In the genomic region with DNA sequence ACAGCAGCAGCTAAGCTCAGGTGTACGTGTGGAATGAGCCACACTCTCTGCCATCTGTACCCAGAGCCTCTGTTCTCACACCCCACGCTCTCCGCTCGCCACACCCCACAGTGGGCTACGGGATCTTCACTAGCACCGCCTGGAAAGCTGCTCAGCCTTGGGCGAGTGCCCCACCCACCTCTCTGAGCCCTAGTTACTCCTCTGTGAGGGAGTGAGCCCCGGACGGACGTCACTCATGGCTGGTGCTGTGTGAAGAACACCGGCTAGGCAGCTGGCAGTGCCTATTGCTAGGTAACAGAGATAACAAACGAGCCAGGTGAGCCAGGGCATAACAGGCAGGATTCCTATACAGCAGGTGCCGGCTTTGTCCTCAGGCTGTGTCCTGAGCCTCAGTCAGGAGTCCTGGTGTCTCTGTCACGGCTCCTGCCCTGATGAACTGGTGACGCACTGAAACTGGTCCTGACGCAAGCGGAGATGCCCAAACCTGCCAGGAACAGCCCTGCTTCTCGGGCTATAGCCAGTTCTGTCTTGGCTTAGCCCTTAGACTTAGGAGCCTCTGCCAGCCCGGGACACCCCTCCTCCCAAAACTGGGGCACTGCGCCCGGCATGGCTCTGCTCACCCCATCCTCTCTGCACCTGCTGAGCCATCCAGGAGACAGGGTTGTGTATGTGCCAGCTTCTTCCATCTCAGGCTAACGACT, we compare ENCODE assay signal across 18 mouse cellular contexts. TPM values are rescaled to one million over a fixed set of nuclear protein-coding genes. Genes with fewer than 3 reads are reported as not detected.
DNase-seq lines count a peak whose midpoint lies in the region; ATAC-seq and TF ChIP-seq lines count a peak whose summit lies in the region.
"Had no signal": no experiment of that assay in that cellular context is flagged by ENCODE, and none has a peak within 500 bp of the region (broad histone marks: within the 10 kb centered on the region; RNA-seq: fewer than 3 reads in every experiment).

No protein-coding gene starts in this region.

- no peaks in the 10 kb centered on the region for H3K9me3 ChIP-seq in embryonic facial prominence, embryonic 14.5 days (ENCODE audit: control insufficient read depth, low read length)
- H3K9me3 ChIP-seq in embryonic facial prominence, embryonic 10.5 days = no peaks in the 10 kb centered on the region
- H3K9me3 ChIP-seq in E14TG2a.4 (ENCODE audit: low read length) = no peaks in the 10 kb centered on the region
- H3K9me3 ChIP-seq in intestine, embryonic 16.5 days (ENCODE audit: control insufficient read depth, low read length) = no peaks in the 10 kb centered on the region
- H3K9me3 ChIP-seq: limb, embryonic 12.5 days; midbrain, embryonic 15.5 days had no signal

- peak; percentile 3; the same call in 1 of the 2 replicates for ATAC-seq in embryonic facial prominence, embryonic 14.5 days (ENCODE audit: low read depth)
- peak; percentile 49 for ATAC-seq in intestine, embryonic 16.5 days
- ATAC-seq: inflammation-experienced regulatory T-cells, adult 6 months; midbrain, embryonic 15.5 days had no signal

- 82% methylated on average over 19 of the region's 22 CpGs for WGBS in embryonic facial prominence, embryonic 14.5 days
- WGBS in embryonic facial prominence, embryonic 10.5 days = 85% methylated on average over 22 of the region's 22 CpGs
- 74% methylated on average over 22 of the region's 22 CpGs for WGBS in intestine, embryonic 16.5 days

- intact Hi-C loops in left cerebral cortex, postnatal 36 days (cut with DNase I) = no loop called here

- no peak overlapping the region for H3K4me3 ChIP-seq in embryonic facial prominence, embryonic 14.5 days (ENCODE audit: low read depth, low read length)
- H3K4me3 ChIP-seq in embryonic facial prominence, embryonic 10.5 days = no peak overlapping the region
- H3K4me3 ChIP-seq in E14TG2a.4 (replicated peaks; ENCODE audit: low read length) = peak overlapping the region; percentile 32
- no peak overlapping the region for H3K4me3 ChIP-seq in intestine, embryonic 16.5 days (ENCODE audit: low read length)
- H3K4me3 ChIP-seq: limb, embryonic 12.5 days; midbrain, embryonic 15.5 days had no signal

- no peaks in the 10 kb centered on the region for H3K27me3 ChIP-seq in embryonic facial prominence, embryonic 14.5 days (replicated peaks; ENCODE audit: control insufficient read depth, insufficient read depth, low read length)
- H3K27me3 ChIP-seq in embryonic facial prominence, embryonic 10.5 days (replicated peaks; ENCODE audit: low read depth, poor library complexity, severe bottlenecking) = no peaks in the 10 kb centered on the region
- no peaks in the 10 kb centered on the region for H3K27me3 ChIP-seq in E14TG2a.4 (ENCODE audit: insufficient read depth, low read length)
- no peaks in the 10 kb centered on the region for H3K27me3 ChIP-seq in intestine, embryonic 16.5 days (replicated peaks; ENCODE audit: control insufficient read depth, insufficient read depth, low read length)
- H3K27me3 ChIP-seq: limb, embryonic 12.5 days; midbrain, embryonic 15.5 days had no signal

- peaks cover 25% of the 10 kb centered on the region for H3K4me1 ChIP-seq in embryonic facial prominence, embryonic 14.5 days (ENCODE audit: control insufficient read depth, insufficient read depth, low read length)
- H3K4me1 ChIP-seq in embryonic facial prominence, embryonic 10.5 days = peaks cover 62% of the 10 kb centered on the region
- peaks cover 99% of the 10 kb centered on the region for H3K4me1 ChIP-seq in E14TG2a.4 (replicated peaks; ENCODE audit: low read depth, low read length)
- peaks cover 56% of the 10 kb centered on the region for H3K4me1 ChIP-seq in intestine, embryonic 16.5 days (ENCODE audit: control insufficient read depth, insufficient read depth, low read length)

- TF ChIP-seq CTCF in E14TG2a.4 (conservative IDR thresholded peaks at IDR 0.05; ENCODE audit: low read length) = no peak

- H3K9ac ChIP-seq in embryonic facial prominence, embryonic 14.5 days (ENCODE audit: low read depth, low read length) = no peak overlapping the region
- no peak overlapping the region for H3K9ac ChIP-seq in intestine, embryonic 16.5 days (ENCODE audit: low read depth, low read length)
- H3K9ac ChIP-seq: limb, embryonic 12.5 days; liver, embryonic 14.5 days; midbrain, embryonic 15.5 days had no signal

- H3K36me3 ChIP-seq in embryonic facial prominence, embryonic 14.5 days (ENCODE audit: control insufficient read depth, insufficient read depth, low read length) = peaks cover 57% of the 10 kb centered on the region
- H3K36me3 ChIP-seq in embryonic facial prominence, embryonic 10.5 days (replicated peaks) = peaks cover 58% of the 10 kb centered on the region
- H3K36me3 ChIP-seq in E14TG2a.4 (ENCODE audit: insufficient read depth, low read length) = peaks cover 60% of the 10 kb centered on the region
- peaks cover 16% of the 10 kb centered on the region for H3K36me3 ChIP-seq in intestine, embryonic 16.5 days (ENCODE audit: control insufficient read depth, insufficient read depth, low read length)

- H3K4me2 ChIP-seq in embryonic facial prominence, embryonic 14.5 days (ENCODE audit: low read depth, low read length) = no peak overlapping the region
- H3K4me2 ChIP-seq in intestine, embryonic 16.5 days (ENCODE audit: low read depth, low read length) = no peak overlapping the region
- H3K4me2 ChIP-seq: limb, embryonic 12.5 days; midbrain, embryonic 15.5 days had no signal

- H3K27ac ChIP-seq in embryonic facial prominence, embryonic 14.5 days (replicated peaks; ENCODE audit: low read depth, low read length) = no peak overlapping the region
- no peak overlapping the region for H3K27ac ChIP-seq in embryonic facial prominence, embryonic 10.5 days (replicated peaks)
- H3K27ac ChIP-seq in intestine, embryonic 16.5 days (ENCODE audit: low read length) = no peak overlapping the region
- H3K27ac ChIP-seq: limb, embryonic 12.5 days; liver, embryonic 14.5 days; macrophage; midbrain, embryonic 15.5 days had no signal

- DNase-seq in embryonic facial prominence, embryonic 14.5 days (ENCODE audit: low spot score) = no peak
- DNase-seq in embryonic facial prominence, embryonic 10.5 days (ENCODE audit: low spot score) = no peak
- peak; percentile 51 to 69 for DNase-seq in left cerebral cortex, postnatal 36 days (ENCODE audit: low spot score in 2 of 2)
- no peak for DNase-seq in left cerebral cortex, adult 11 months (ENCODE audit: low spot score)
- no peak for DNase-seq in testis, postnatal 14 days (ENCODE audit: low spot score)
- no peak for DNase-seq in spleen, adult 12 weeks (ENCODE audit: low spot score)
- DNase-seq: kidney, postnatal 14 days had no signal

RNA-seq across cellular contexts. Expression of a gene that starts 13.5 kb away (rescaled TPM):
- polyA plus RNA-seq in embryonic facial prominence, embryonic 14.5 days (2014; fragmentation: Nextera tagmentation; extraction: Ambion mirVana) = 0.54 and 1.4 TPM in 2 replicates
- polyA plus RNA-seq in embryonic facial prominence, embryonic 10.5 days (2016; fragmentation: Nextera tagmentation; extraction: Ambion mirVana) = not detected in 2 replicates
- not detected for total RNA-seq in left cerebral cortex, postnatal 36 days (2021)
- 0.65 and 1.9 TPM in 2 replicates for polyA plus RNA-seq in intestine, embryonic 16.5 days (2015; fragmentation: Nextera tagmentation; extraction: Ambion mirVana)
- total RNA-seq: layer of hippocampus, postnatal 14 days had no signal
- polyA plus RNA-seq: hindbrain, embryonic 11.5 days; limb, embryonic 12.5 days; neural tube, embryonic 11.5 days had no signal

RNA-seq across cellular contexts. Expression of a gene that starts 44.1 kb away (rescaled TPM):
- polyA plus RNA-seq in embryonic facial prominence, embryonic 14.5 days (2014; fragmentation: Nextera tagmentation; extraction: Ambion mirVana) = 10.1 and 11.0 TPM in 2 replicates
- polyA plus RNA-seq in embryonic facial prominence, embryonic 10.5 days (2016; fragmentation: Nextera tagmentation; extraction: Ambion mirVana) = 1.4 and 2.1 TPM in 2 replicates
- total RNA-seq in left cerebral cortex, postnatal 36 days (2021) = 10 to 100 TPM; 38.2 to 50.7 TPM
- polyA plus RNA-seq in intestine, embryonic 16.5 days (2015; fragmentation: Nextera tagmentation; extraction: Ambion mirVana) = 4.4 and 4.6 TPM in 2 replicates
- total RNA-seq: granulocyte monocyte progenitor cell, adult 5-6 weeks had no signal

Comparison
In these comparisons a context has a peak if more than half of its experiments do, and no peak if none do; other contexts are left out.
1. DNase-seq: peak in left cerebral cortex, postnatal 36 days (2 of 2); none in embryonic facial prominence, embryonic 14.5 days (single experiment), embryonic facial prominence, embryonic 10.5 days (single experiment), left cerebral cortex, adult 11 months (single experiment), testis, postnatal 14 days (single experiment) and spleen, adult 12 weeks (single experiment).